Mouse (Mus musculus): ENCODE results near the gene Tmco3. TPM values are rescaled to one million over a fixed set of nuclear protein-coding genes. Genes with fewer than 3 reads are reported as not detected.

Tmco3 gene
- total RNA-seq, 2 experiments from 2014 or later: 21.7 to 21.9 TPM

Other genes with a start within 250 kb of the Tmco3 start
- not detected for gene Proz, start 227.3 kb upstream of the Tmco3 start, total RNA-seq (2021)
- 10 to 100 TPM; 14.0 TPM for gene Pcid2, start 182.7 kb upstream of the Tmco3 start, total RNA-seq (2021)
- 10 to 100 TPM; 76.7 to 80.0 TPM for gene Cul4a, start 182.6 kb upstream of the Tmco3 start, total RNA-seq (2021)
- 100 to 1,000 TPM; 282 to 294 TPM for gene Lamp1, start 129.0 kb upstream of the Tmco3 start, total RNA-seq (2021)
- 1 to 10 TPM; 6.1 TPM for gene Grtp1, start 87.6 kb upstream of the Tmco3 start, total RNA-seq (2021)
- gene Adprhl1, start 34.0 kb upstream of the Tmco3 start, total RNA-seq (2021): 100 to 1,000 TPM; 376 to 389 TPM
- gene Dcun1d2, start 59 bp upstream of the Tmco3 start, total RNA-seq (2021): 10 to 100 TPM; 27.8 to 29.5 TPM
- gene Tfdp1, start 50.6 kb downstream of the Tmco3 start, total RNA-seq (2021): 10 to 100 TPM; 74.4 to 82.5 TPM
- gene Atp4b, start 108.6 kb downstream of the Tmco3 start, total RNA-seq (2021): not detected
- gene Grk1, start 116.9 kb downstream of the Tmco3 start, total RNA-seq (2021): under 1 TPM; 0.05 to 0.12 TPM
- 1 to 10 TPM; 9.2 to 9.3 TPM for gene Tmem255b, start 147.0 kb downstream of the Tmco3 start, total RNA-seq (2021)
- 100 to 1,000 TPM; 148 to 153 TPM for gene Gas6, start 206.3 kb downstream of the Tmco3 start, total RNA-seq (2021)